Mouse (Mus musculus) lung, postnatal 0 days (tissue): Measurements from ENCODE around the gene Zfp428.

Experiments used
- CTCF ChIP-seq: IDR thresholded peaks from 2 replicates; pipeline ENCODE4 v1.5.1; 2016; ENCODE audit warnings: antibody characterized with exemption, mild to moderate bottlenecking
- EP300 ChIP-seq: IDR thresholded peaks from 2 replicates; pipeline ENCODE4 v1.6.1; 2016; ENCODE audit warnings: antibody characterized with exemption, mild to moderate bottlenecking, control low read depth

DNA sequence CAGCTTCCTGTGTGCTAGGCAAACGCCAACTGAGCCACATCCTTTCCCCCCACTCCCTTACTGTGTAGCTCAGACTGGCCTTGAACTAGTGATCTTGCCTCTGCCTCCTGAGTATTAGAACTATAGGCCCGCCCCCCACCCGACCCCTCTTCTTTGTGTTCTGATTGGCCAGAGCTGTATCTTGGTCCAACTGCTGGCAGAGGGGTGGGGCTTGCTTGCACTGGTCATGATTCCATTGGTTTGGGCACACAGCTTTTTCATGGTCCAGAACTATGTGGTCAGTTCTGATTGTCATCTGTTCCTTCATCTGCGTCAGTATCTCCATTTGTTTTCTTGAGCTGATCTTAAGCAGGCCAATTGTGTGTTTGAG lies 57.0 kb downstream of the Zfp428 start:
- TF ChIP-seq EP300: no peak
- TF ChIP-seq CTCF: no peak
